Comparison of ENCODE assay signal across 19 mouse cellular contexts in the genomic region with DNA sequence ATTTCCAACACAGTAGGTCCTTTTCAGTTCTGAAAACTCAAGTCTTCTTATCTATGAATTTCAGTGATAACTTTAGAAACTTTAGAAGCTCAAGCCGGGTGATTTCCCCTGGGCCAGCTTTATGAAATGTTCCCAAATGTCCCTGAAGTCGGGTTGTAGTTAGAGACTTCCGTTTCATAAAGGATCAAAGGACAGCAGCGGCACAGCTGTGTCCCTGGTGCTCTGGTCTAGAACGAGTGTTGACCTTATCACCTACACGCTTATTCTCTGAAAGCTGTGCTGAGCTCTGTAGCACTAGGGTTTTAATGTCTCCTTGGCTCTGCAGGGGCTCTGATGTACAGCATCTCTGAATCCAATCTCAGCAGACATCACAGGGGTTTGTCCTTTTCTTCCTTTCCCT.
DNase-seq lines count a peak whose midpoint lies in the region; ATAC-seq and TF ChIP-seq lines count a peak whose summit lies in the region.
"Had no signal": no experiment of that assay in that cellular context is flagged by ENCODE, and none has a peak within 500 bp of the region (broad histone marks: within the 10 kb centered on the region; RNA-seq: fewer than 3 reads in every experiment).

No protein-coding gene starts in this region.

- H3K27me3 ChIP-seq in kidney, postnatal 0 days (ENCODE audit: insufficient read depth, low read length) = no peaks in the 10 kb centered on the region
- no peaks in the 10 kb centered on the region for H3K27me3 ChIP-seq in lung, embryonic 14.5 days (ENCODE audit: insufficient read depth, low read length)
- H3K27me3 ChIP-seq in limb, embryonic 10.5 days (ENCODE audit: low read depth, poor library complexity, severe bottlenecking) = no peaks in the 10 kb centered on the region
- H3K27me3 ChIP-seq in limb, embryonic 14.5 days (ENCODE audit: control insufficient read depth, insufficient read depth, low read length) = no peaks in the 10 kb centered on the region
- H3K27me3 ChIP-seq: embryonic facial prominence, embryonic 12.5 days; forebrain, embryonic 12.5 days; heart, embryonic 13.5 days; hindbrain, embryonic 15.5 days had no signal

- ATAC-seq in kidney, postnatal 0 days (replicated peaks; ENCODE audit: low FRiP score, low read depth) = no peak
- no peak for ATAC-seq in lung, embryonic 14.5 days (ENCODE audit: insufficient read depth)
- no peak for ATAC-seq in limb, embryonic 14.5 days (ENCODE audit: low FRiP score, low read depth)
- ATAC-seq: forebrain, postnatal 0 days had no signal

- peaks cover 31% of the 10 kb centered on the region for H3K36me3 ChIP-seq in kidney, postnatal 0 days (ENCODE audit: insufficient read depth, low read length)
- peaks cover 78% of the 10 kb centered on the region for H3K36me3 ChIP-seq in lung, embryonic 14.5 days (ENCODE audit: insufficient read depth)
- peaks cover 99% of the 10 kb centered on the region for H3K36me3 ChIP-seq in limb, embryonic 10.5 days
- H3K36me3 ChIP-seq in limb, embryonic 14.5 days (ENCODE audit: control insufficient read depth, insufficient read depth, low read length) = peaks cover 90% of the 10 kb centered on the region

- no peak for TF ChIP-seq POLR2A in limb, embryonic 14.5 days (IDR thresholded peaks at IDR 0.05; ENCODE audit: borderline replicate concordance, extremely low read depth, insufficient read depth, insufficient read length)

- H3K4me1 ChIP-seq in kidney, postnatal 0 days (replicated peaks; ENCODE audit: insufficient read depth, low read length) = no peaks in the 10 kb centered on the region
- H3K4me1 ChIP-seq in lung, embryonic 14.5 days (ENCODE audit: insufficient read depth) = no peaks in the 10 kb centered on the region
- peaks cover 44% of the 10 kb centered on the region for H3K4me1 ChIP-seq in limb, embryonic 10.5 days
- peaks cover 27% of the 10 kb centered on the region for H3K4me1 ChIP-seq in limb, embryonic 14.5 days (ENCODE audit: control insufficient read depth, insufficient read depth, low read length)

- H3K27ac ChIP-seq in kidney, postnatal 0 days = 0 out of 2 replicates have a peak overlapping the region, but pooled peaks have one; percentile 2
- no peak overlapping the region for H3K27ac ChIP-seq in lung, embryonic 14.5 days (ENCODE audit: low read depth)
- H3K27ac ChIP-seq in limb, embryonic 10.5 days = peak overlapping the region; percentile 44; the same call in 1 of the 2 replicates
- H3K27ac ChIP-seq in limb, embryonic 14.5 days (replicated peaks; ENCODE audit: low read depth, low read length) = no peak overlapping the region
- H3K27ac ChIP-seq: embryonic facial prominence, embryonic 12.5 days; forebrain, embryonic 12.5 days; gastrocnemius, adult 2 months; heart, embryonic 13.5 days; hindbrain, embryonic 15.5 days had no signal

- WGBS in kidney, postnatal 0 days = 43% methylated on average over 6 of the region's 6 CpGs
- WGBS in lung, embryonic 14.5 days = 40% methylated on average over 6 of the region's 6 CpGs
- WGBS in limb, embryonic 10.5 days = 45% methylated on average over 6 of the region's 6 CpGs
- WGBS in limb, embryonic 14.5 days = 19% methylated on average over 6 of the region's 6 CpGs

- H3K4me3 ChIP-seq in kidney, postnatal 0 days (replicated peaks; ENCODE audit: low read depth, low read length) = no peak overlapping the region
- H3K4me3 ChIP-seq in lung, embryonic 14.5 days (ENCODE audit: low read depth, low read length) = no peak overlapping the region
- H3K4me3 ChIP-seq in limb, embryonic 10.5 days = no peak overlapping the region
- no peak overlapping the region for H3K4me3 ChIP-seq in limb, embryonic 14.5 days (replicated peaks; ENCODE audit: low read length)
- H3K4me3 ChIP-seq: embryonic facial prominence, embryonic 12.5 days; forebrain, embryonic 12.5 days; gastrocnemius, adult 2 months; heart, embryonic 13.5 days; hindbrain, embryonic 15.5 days had no signal

- DNase-seq in kidney, postnatal 0 days (ENCODE audit: low spot score) = no peak
- no peak for DNase-seq in kidney, adult 18-20 months
- peak; percentile 43 for DNase-seq in lung, embryonic 14.5 days
- no peak for DNase-seq in lung, postnatal 25 days (ENCODE audit: low spot score)
- peak; percentile 60 for DNase-seq in limb, embryonic 10.5 days (ENCODE audit: low spot score)
- peak; percentile 61 for DNase-seq in limb, embryonic 14.5 days (ENCODE audit: low spot score)
- no peak for DNase-seq in urinary bladder, postnatal 4 days (ENCODE audit: low spot score in 2 of 2)
- DNase-seq: adrenal gland, adult 2 months; cerebellum, adult 11 months; cerebellum, adult 8-10 months; cerebellum, postnatal 14 days; forebrain, postnatal 0 days; gastrocnemius, adult 2 months; gastrocnemius, postnatal 25 days; heart, postnatal 36 days had no signal

- no peaks in the 10 kb centered on the region for H3K9me3 ChIP-seq in kidney, postnatal 0 days (replicated peaks; ENCODE audit: low read length)
- H3K9me3 ChIP-seq in lung, embryonic 14.5 days (ENCODE audit: low read depth, low read length) = no peaks in the 10 kb centered on the region
- no peaks in the 10 kb centered on the region for H3K9me3 ChIP-seq in limb, embryonic 10.5 days (replicated peaks)
- no peaks in the 10 kb centered on the region for H3K9me3 ChIP-seq in limb, embryonic 14.5 days (ENCODE audit: control insufficient read depth, low read length)
- H3K9me3 ChIP-seq: embryonic facial prominence, embryonic 12.5 days; forebrain, embryonic 12.5 days; heart, embryonic 13.5 days; hindbrain, embryonic 15.5 days had no signal

- H3K4me2 ChIP-seq in kidney, postnatal 0 days (ENCODE audit: low read length) = no peak overlapping the region
- no peak overlapping the region for H3K4me2 ChIP-seq in lung, embryonic 14.5 days
- no peak overlapping the region for H3K4me2 ChIP-seq in limb, embryonic 14.5 days (replicated peaks; ENCODE audit: low read depth, low read length, severe bottlenecking)
- H3K4me2 ChIP-seq: embryonic facial prominence, embryonic 12.5 days; forebrain, embryonic 12.5 days; heart, embryonic 13.5 days; hindbrain, embryonic 15.5 days had no signal

- no peak for TF ChIP-seq CTCF in kidney, postnatal 0 days (IDR thresholded peaks at IDR 0.05; ENCODE audit: low read depth)
- no peak for TF ChIP-seq CTCF in lung, embryonic 14.5 days (IDR thresholded peaks at IDR 0.05; ENCODE audit: low read depth)

- no peak overlapping the region for H3K9ac ChIP-seq in kidney, postnatal 0 days (ENCODE audit: low read depth, low read length)
- H3K9ac ChIP-seq in lung, embryonic 14.5 days = no peak overlapping the region
- H3K9ac ChIP-seq in limb, embryonic 14.5 days (ENCODE audit: low read depth, low read length, severe bottlenecking) = no peak overlapping the region
- H3K9ac ChIP-seq: embryonic facial prominence, embryonic 12.5 days; forebrain, embryonic 12.5 days; forebrain, postnatal 0 days; heart, embryonic 13.5 days; hindbrain, embryonic 15.5 days had no signal

Comparison
In these comparisons a context has a peak if more than half of its experiments do, and no peak if none do; other contexts are left out.
1. DNase-seq: peak in lung, embryonic 14.5 days (single experiment), limb, embryonic 10.5 days (single experiment) and limb, embryonic 14.5 days (single experiment); none in kidney, postnatal 0 days (single experiment), kidney, adult 18-20 months (single experiment), lung, postnatal 25 days (single experiment) and urinary bladder, postnatal 4 days (0 of 2).
2. H3K27ac ChIP-seq: peak in kidney, postnatal 0 days (single experiment) and limb, embryonic 10.5 days (single experiment); none in lung, embryonic 14.5 days (single experiment) and limb, embryonic 14.5 days (single experiment).